8 mouse cellular contexts compared by ENCODE assay signal in genomic region chr8:117334748-117335393, GRCm38 (mm10).
DNase-seq lines count a peak whose midpoint lies in the region; ATAC-seq lines count a peak whose summit lies in the region.

No protein-coding gene starts in this region.

- peak; percentile 34; the same call in 1 of the 2 replicates for ATAC-seq in heart, embryonic 12.5 days (ENCODE audit: insufficient number of reproducible peaks, low FRiP score)
- no peak for ATAC-seq in forebrain, embryonic 11.5 days (replicated peaks; ENCODE audit: low FRiP score)
- peak; percentile 17; the same call in 1 of the 2 replicates for ATAC-seq in kidney, embryonic 14.5 days (ENCODE audit: low FRiP score, low TSS enrichment)
- ATAC-seq in midbrain, embryonic 13.5 days: peak; percentile 41; the same call in 1 of the 2 replicates

- H3K4me3 ChIP-seq in heart, embryonic 12.5 days: no peak overlapping the region
- no peak overlapping the region for H3K4me3 ChIP-seq in forebrain, embryonic 11.5 days (ENCODE audit: low read depth, low read length)
- H3K4me3 ChIP-seq in kidney, embryonic 14.5 days (ENCODE audit: low read length): no peak overlapping the region
- no peak overlapping the region for H3K4me3 ChIP-seq in midbrain, embryonic 13.5 days (replicated peaks)

- H3K27me3 ChIP-seq in heart, embryonic 12.5 days (replicated peaks): no peaks in the 10 kb centered on the region
- no peaks in the 10 kb centered on the region for H3K27me3 ChIP-seq in forebrain, embryonic 11.5 days (ENCODE audit: control insufficient read depth, insufficient read depth, low read length)
- no peaks in the 10 kb centered on the region for H3K27me3 ChIP-seq in kidney, embryonic 14.5 days (ENCODE audit: control insufficient read depth, insufficient read depth, low read length)
- H3K27me3 ChIP-seq in midbrain, embryonic 13.5 days: no peaks in the 10 kb centered on the region

- no peak overlapping the region for H3K4me2 ChIP-seq in heart, embryonic 12.5 days
- H3K4me2 ChIP-seq in forebrain, embryonic 11.5 days (ENCODE audit: low read depth, low read length, severe bottlenecking): no peak overlapping the region
- H3K4me2 ChIP-seq in kidney, embryonic 14.5 days (replicated peaks; ENCODE audit: low read depth, low read length): no peak overlapping the region; the same call in 1 of the 2 replicates
- no peak overlapping the region for H3K4me2 ChIP-seq in midbrain, embryonic 13.5 days (replicated peaks)

- 58% methylated on average over 14 of the region's 14 CpGs for WGBS in heart, embryonic 12.5 days
- 51% methylated on average over 14 of the region's 14 CpGs for WGBS in forebrain, embryonic 11.5 days
- WGBS in kidney, embryonic 14.5 days: 30% methylated on average over 14 of the region's 14 CpGs
- WGBS in midbrain, embryonic 13.5 days: 54% methylated on average over 14 of the region's 14 CpGs

- DNase-seq in heart, adult 9 months (ENCODE audit: low spot score in 2 of 2): no peak
- no peak for DNase-seq in forebrain, embryonic 11.5 days (ENCODE audit: low spot score)
- DNase-seq in testis, postnatal 10 days (ENCODE audit: low spot score): no peak
- no peak for DNase-seq in layer of hippocampus, adult 8-10 months (ENCODE audit: low spot score in 2 of 2)
- DNase-seq in thymus, postnatal 25 days: no peak

- peaks cover 61% of the 10 kb centered on the region for H3K4me1 ChIP-seq in heart, embryonic 12.5 days (replicated peaks)
- H3K4me1 ChIP-seq in forebrain, embryonic 11.5 days (replicated peaks; ENCODE audit: control insufficient read depth, insufficient read depth, low read length): peaks cover 10% of the 10 kb centered on the region; the same call in 1 of the 2 replicates
- H3K4me1 ChIP-seq in kidney, embryonic 14.5 days (ENCODE audit: control insufficient read depth, insufficient read depth, low read length): peaks cover 51% of the 10 kb centered on the region
- peaks cover 73% of the 10 kb centered on the region for H3K4me1 ChIP-seq in midbrain, embryonic 13.5 days (replicated peaks)

- no peaks in the 10 kb centered on the region for H3K36me3 ChIP-seq in heart, embryonic 12.5 days
- no peaks in the 10 kb centered on the region for H3K36me3 ChIP-seq in forebrain, embryonic 11.5 days (ENCODE audit: control insufficient read depth, insufficient read depth, low read length)
- H3K36me3 ChIP-seq in kidney, embryonic 14.5 days (ENCODE audit: control insufficient read depth, insufficient read depth, low read length): no peaks in the 10 kb centered on the region
- no peaks in the 10 kb centered on the region for H3K36me3 ChIP-seq in midbrain, embryonic 13.5 days

- no peaks in the 10 kb centered on the region for H3K9me3 ChIP-seq in heart, embryonic 12.5 days (replicated peaks)
- no peaks in the 10 kb centered on the region for H3K9me3 ChIP-seq in forebrain, embryonic 11.5 days (ENCODE audit: control insufficient read depth, low read length)
- H3K9me3 ChIP-seq in kidney, embryonic 14.5 days (ENCODE audit: control insufficient read depth, low read length): no peaks in the 10 kb centered on the region
- H3K9me3 ChIP-seq in midbrain, embryonic 13.5 days: no peaks in the 10 kb centered on the region

- H3K27ac ChIP-seq in heart, embryonic 12.5 days (ENCODE audit: poor library complexity, severe bottlenecking): no peak overlapping the region
- H3K27ac ChIP-seq in forebrain, embryonic 11.5 days (ENCODE audit: low read depth, low read length): peak overlapping the region; percentile 37; the same call in 1 of the 2 replicates
- peak overlapping the region; percentile 70 for H3K27ac ChIP-seq in kidney, embryonic 14.5 days (ENCODE audit: low read depth, low read length)
- peak overlapping the region; percentile 51 for H3K27ac ChIP-seq in midbrain, embryonic 13.5 days

- 0 out of 2 replicates have a peak overlapping the region, but pooled peaks have one; percentile 26 for H3K9ac ChIP-seq in heart, embryonic 12.5 days
- no peak overlapping the region for H3K9ac ChIP-seq in forebrain, embryonic 11.5 days (ENCODE audit: low read length)
- H3K9ac ChIP-seq in kidney, embryonic 14.5 days (ENCODE audit: low read depth, low read length): no peak overlapping the region
- 0 out of 2 replicates have a peak overlapping the region, but pooled peaks have one; percentile 6 for H3K9ac ChIP-seq in midbrain, embryonic 13.5 days (replicated peaks)

Comparison
In these comparisons a context has a peak if more than half of its experiments do, and no peak if none do; other contexts are left out.
1. H3K9ac ChIP-seq: peak in heart, embryonic 12.5 days (single experiment) and midbrain, embryonic 13.5 days (single experiment); none in forebrain, embryonic 11.5 days (single experiment) and kidney, embryonic 14.5 days (single experiment).